Mouse (Mus musculus): ENCODE results near the gene Gins1. TPM values are rescaled to one million over a fixed set of nuclear protein-coding genes. Genes with fewer than 3 reads are reported as not detected.

Gene Gins1
- total RNA-seq, 2 experiments from 2014 or later: 1.9 to 4.7 TPM

DNA sequence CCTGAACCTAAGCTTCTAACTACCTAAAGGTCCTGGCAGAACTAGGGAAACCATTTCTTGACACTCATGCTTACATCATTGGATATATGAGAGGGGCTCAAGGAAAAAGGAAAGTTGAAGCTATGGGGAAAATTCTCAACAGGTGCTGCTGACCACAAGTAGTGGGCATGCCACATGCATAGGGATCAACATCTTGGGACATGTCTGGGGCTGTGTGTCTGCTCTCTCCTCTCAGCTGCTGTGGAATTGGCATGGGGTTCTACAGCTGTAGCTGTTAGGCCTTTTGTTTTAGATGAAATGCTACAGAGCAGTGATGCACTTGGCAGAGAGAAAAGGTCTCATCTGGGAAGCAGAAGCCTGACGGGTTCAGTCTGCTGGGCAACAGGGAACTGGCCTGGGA is 50.7 kb downstream of the Gins1 start:
- DNase-seq (ENCODE audit: low spot score in 2 of 2): no peak

- DNase-seq (ENCODE audit: low spot score in 2 of 2): peak in 1 of 2 experiments; percentile 34
These were observed 54.3 kb downstream of the Gins1 start for GRCm38 (mm10) chr2:150959521-150959920.

- DNase-seq (ENCODE audit: low spot score in 2 of 2): no peak
These were observed 58.0 kb downstream of the Gins1 start for GRCm38 (mm10) chr2:150963246-150963645.

DNA sequence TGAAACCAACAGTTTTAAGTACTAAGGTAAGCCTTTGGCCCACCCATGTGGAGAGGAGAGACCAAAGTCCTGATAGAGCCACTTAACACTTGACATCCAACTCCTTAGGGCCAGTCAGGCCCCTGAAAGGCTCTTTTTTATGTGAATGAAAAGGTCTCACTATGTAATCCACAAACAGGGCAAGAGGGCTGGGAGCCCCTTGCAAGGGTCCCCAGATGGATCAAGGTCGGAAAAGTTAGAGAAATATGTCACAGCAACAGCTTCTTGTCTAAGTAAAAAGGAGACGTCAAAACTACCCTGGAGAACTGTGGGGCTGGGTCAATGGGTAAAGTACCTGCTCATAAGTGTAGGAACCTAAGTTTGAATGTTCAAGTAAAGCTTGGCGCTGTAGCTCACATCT is 59.4 kb downstream of the Gins1 start:
- no peak for DNase-seq (ENCODE audit: low spot score in 2 of 2)

DNA sequence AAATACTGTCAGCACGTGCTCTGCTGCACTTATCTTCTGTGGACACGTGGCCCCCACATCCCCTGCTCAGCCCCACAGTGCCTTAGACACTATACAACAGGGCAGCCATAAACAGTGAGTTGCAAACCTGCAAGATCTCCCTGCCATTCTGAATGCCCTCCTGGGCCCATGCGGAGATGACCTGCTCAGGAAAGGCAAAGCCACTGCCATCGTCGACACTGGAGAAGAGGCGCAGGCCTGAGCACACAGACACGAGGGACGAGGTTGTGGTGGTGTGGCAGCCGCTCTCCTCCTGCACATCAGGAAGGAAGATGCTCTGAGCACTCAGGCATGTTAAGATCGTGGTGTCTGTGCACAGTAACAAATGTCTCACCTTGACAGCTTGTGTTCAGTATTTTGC is 60.8 kb downstream of the Gins1 start:
- no peak for DNase-seq (ENCODE audit: low spot score in 2 of 2)

DNA sequence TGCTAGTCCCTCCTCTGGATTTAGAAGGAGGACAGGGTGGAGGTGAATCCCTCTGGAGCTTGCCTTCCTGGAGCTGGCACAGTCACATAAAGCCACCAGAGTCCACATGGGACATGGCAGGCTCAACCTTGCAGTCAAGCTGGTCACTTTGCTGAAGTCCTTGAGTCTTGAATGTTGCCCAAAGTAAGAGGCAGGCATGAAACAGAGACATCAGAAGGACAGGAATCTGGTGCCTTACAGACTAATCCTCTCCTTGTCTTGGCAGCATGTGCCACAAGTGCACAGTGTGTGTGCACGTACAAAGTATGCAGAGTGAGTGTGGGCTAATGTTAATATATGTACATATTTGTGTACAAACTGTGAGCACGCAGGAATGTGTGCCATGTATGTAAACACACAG is 62.3 kb downstream of the Gins1 start:
- DNase-seq (ENCODE audit: low spot score in 2 of 2): no peak

- DNase-seq (ENCODE audit: low spot score in 2 of 2): no peak
These were observed 64.0 kb downstream of the Gins1 start for GRCm38 (mm10) chr2:150969231-150969630.

DNA sequence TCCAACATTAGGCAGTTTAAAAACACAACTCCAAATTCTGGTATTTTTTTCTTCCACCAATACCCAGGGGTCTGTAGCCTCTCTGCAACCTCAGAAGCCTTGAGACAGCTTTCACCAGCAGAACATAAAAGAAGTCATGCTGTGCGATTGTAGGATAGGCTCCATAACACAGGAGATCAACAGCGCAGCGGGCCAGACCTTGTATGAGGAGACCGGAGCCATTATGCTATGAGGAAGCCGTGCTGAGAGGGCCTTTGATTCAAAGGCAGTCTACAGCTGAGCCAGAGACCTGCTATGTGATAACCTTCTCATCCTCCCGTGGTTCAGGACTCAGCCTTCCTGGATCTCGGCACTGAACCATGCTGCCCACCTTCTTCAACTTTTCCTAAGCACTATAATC is 66.7 kb downstream of the Gins1 start:
- no peak for DNase-seq (ENCODE audit: low spot score in 2 of 2)

DNA sequence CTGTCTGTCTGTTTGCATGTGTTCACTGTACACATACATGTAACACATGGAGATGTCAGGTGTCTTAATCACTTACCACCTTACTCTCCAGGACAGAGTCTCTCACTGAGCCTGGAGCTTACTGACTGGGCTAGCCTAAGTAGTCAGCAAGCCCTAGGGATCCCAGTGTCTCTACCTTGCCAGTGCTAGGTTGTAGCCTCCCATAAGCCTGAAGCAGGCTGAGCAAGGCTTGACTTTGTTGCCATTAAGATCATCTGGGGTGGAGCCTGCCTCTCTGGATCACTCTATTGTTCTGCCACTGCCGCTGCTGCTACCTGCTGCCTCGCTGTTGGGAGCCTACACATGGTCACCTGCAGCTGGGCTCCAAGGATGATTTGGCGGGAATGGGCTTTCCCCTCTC is 67.5 kb downstream of the Gins1 start:
- no peak for DNase-seq (ENCODE audit: low spot score in 2 of 2)

DNA sequence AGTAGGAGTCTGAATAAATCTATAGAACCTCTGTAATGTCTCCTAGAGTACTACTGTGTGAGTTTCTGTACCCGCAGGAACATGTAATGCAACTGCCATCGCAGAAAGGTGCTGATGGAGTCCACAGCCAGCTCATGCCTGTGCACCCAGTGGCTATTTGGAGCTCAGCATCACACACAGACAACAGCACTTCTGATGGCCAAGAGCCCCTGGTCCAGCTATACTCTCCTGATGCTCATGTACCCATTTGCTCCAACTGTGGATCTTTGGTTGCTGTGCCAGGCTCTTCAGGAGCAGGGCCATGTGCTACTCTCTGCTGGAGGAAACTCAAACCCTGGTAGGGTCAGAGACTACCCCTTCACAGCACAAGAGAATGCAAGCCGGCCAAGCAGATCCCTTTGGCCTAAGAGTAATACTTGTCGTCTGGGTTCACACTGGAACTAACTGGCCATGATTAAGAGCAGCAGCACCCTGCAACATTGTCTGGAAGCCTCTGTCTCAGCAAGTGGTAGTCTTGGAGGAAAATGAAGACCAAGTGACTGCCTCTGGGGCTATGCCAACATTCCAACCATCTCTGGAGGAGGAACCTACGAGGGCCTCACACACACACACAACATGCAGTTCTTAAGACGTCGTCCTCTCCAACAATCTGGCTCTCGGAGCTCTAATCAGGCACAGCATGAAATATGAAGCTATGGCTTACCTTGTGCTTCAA is 68.4 kb downstream of the Gins1 start:
- no peak for DNase-seq (ENCODE audit: low spot score in 2 of 2)

DNA sequence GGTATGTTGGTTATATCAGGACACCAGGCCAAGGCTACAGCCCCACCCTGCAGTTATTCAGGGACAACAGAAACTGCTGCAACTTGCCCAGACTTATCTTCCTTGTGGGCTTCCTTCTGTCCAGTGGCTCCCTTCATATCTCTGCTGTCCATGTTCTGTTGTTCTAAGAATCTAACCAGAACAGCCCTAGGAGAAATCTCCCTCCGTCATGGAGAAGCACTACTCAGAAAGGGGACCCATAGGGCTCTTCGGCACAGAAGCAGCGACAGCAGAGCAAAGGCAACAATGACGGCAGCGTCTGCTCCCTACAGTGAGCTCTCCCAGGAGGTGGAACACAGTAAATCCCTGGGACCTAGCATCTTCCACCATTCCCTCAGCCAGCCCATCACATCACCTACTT is 71.7 kb downstream of the Gins1 start:
- DNase-seq (ENCODE audit: low spot score in 2 of 2): no peak

GRCm38 (mm10) chr2:150977676-150978075 is 72.5 kb downstream of the Gins1 start:
- no peak for DNase-seq (ENCODE audit: low spot score in 2 of 2)

- no peak for DNase-seq (ENCODE audit: low spot score in 2 of 2)
These were observed 73.6 kb downstream of the Gins1 start for GRCm38 (mm10) chr2:150978791-150979190.

DNA sequence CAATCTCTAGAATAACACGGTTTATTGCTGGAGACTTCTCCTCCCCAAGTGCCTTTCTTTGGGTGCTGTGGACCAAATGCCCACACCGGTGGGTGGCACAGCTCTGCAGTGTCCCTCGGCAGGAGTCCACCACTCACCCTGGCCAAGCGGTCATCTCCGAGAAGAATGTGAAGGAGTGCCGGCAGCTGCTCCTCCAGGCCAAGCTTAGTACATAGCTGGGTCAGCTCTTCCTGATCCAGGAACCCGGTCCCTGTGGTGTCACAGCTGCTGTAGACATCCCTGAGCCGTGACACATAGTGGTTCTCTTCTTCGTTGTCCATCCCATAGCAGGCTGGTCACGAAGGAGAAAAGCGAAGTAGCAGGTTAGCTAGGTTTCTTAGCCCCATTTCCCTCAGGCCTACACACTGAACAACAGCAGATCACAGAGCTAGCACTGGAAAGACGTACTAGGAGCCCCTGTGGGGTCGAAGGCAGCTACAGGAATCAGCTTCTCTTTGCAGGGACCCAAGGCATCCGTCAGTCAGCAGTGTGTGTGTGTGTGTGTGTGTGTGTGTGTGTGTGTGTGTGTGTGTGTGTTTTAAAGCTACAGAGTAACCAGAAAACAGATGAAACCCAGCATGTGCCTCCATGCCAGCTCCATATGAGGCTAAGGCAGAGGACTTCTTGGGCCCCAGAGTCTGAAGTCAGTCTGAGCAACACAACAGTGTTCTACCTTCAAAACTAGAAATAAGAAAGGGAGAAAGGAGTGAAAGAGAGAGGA is 74.8 kb downstream of the Gins1 start:
- DNase-seq (ENCODE audit: low spot score in 2 of 2): no peak

Other genes starting within 250 kb of the Gins1 start
- 10 to 100 TPM; 20.5 to 21.0 TPM for gene Acss1, start 236.9 kb upstream of the Gins1 start, total RNA-seq (2021)
- gene Vsx1, start 216.0 kb upstream of the Gins1 start, total RNA-seq (2021): under 1 TPM; 0.09 to 0.10 TPM
- gene Entpd6, start 156.4 kb upstream of the Gins1 start, total RNA-seq (2021): 10 to 100 TPM; 75.9 to 77.1 TPM
- gene Pygb, start 118.7 kb upstream of the Gins1 start, total RNA-seq (2021): 100 to 1,000 TPM; 183 to 184 TPM
- 100 to 1,000 TPM; 239 to 243 TPM for gene Abhd12, start 659 bp upstream of the Gins1 start, total RNA-seq (2021)
- 1 to 10 TPM; 6.1 to 7.8 TPM for gene Ninl, start 134.0 kb downstream of the Gins1 start, total RNA-seq (2021)
- gene Nanp, start 134.0 kb downstream of the Gins1 start, total RNA-seq (2021): 10 to 100 TPM; 19.1 to 20.9 TPM
- not detected for gene Gm14151, start 186.9 kb downstream of the Gins1 start, total RNA-seq (2021)
- gene Gm14147, start 192.8 kb downstream of the Gins1 start, total RNA-seq (2021): not detected